Mouse (Mus musculus): ENCODE results near the gene Pdcd4.

Gene Pdcd4

GRCm38 (mm10) chr19:53892061-53892460 is at the start of gene Pdcd4:
Pdcd4 (plus strand) TSS chr19:53892231.
- DNase-seq (ENCODE audit: low spot score in 2 of 2) = peak in 1 of 2 experiments; percentile 55

DNA sequence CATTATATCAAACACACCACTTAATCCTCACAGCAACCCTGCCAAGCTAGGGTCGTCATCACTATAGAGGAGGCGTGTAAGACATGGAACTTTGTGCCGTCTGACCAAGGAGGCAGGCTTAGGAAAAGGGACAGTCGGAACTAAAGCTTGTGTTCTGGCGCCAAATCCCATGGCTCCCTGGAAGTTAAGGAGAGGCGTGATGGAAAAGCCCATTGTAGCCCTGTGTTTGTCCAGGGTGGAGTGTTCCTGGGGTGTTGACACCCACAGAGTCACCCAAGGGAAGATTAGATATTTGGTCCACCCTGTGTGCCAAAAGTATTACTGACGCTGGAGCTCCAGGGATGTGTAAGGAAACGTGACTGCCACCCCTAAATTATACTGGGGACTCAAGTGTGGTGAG is 48.1 kb upstream of the Pdcd4 start:
- no peak for DNase-seq (ENCODE audit: low spot score in 2 of 2)

DNA sequence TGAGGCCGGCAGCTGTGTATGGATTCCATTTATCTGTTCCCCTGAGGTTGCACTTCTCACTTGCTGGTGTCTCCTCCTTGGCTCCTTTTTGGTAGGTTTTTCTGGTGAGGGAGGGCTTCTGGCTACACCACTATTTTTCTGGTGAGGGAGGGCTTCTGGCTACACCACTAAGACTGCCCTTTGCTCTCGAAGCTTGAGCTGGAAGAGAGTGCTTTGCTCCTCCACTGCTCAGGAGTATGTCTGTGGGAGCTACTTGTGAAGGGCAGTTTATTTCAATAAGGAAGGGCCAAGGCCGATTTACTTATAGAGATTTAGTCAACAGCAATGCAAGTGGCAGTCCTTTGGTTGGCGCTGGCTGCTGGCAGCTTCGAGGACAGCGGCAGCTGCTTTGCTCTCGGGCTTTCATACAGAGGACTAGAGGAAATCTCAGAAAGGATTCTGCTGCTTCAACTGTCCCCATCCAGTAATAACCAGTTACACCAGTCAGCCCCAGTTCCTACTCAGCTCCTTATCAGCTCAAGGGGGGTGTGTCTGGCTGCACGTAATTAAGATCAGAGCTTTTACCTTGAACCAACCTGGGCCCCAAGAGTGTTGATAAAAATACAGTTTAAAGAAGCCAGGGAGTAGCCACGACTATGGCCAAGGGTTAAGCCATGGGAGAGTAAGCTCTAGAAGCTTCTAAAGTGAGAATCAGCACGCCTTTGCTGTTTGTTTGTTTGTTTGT is 43.6 kb upstream of the Pdcd4 start:
- no peak for DNase-seq (ENCODE audit: low spot score in 2 of 2)

DNA sequence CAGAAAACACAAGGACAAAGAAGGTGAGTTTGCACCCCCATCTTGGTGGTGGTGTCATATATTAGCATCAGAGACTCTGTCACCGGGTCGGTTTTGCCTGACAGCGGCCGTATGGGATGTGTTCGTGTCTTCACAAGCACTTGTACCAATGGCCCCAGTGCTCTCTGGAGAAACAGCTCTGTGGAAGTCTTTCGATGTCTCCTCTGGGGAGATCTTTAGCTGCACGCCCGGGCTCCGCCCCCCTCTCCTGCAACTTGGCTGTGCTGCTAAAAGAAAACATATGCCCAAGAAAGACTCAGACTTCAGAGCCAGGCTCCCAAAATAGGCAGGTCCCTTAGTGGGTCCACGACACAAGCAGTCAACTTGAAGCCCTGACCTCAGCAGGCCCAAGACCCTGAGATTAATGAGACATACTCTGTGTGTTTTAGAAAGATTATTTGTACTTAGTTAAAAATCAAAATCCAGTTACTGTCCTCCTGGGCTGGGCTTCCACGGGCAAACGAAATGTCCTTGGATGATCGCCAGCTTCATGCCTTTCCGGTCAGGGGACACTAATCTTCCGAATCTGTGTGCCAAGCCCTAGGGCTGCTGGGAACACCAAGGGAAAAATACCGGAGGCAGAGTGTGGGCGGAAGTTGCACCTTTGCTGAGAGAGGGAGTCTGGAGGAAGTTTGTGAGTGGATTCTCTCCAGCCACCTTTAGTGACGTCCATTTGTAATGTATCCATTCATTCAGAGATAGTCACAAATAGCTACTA is 41.7 kb upstream of the Pdcd4 start:
- peak; percentile 66 to 68 for DNase-seq (ENCODE audit: low spot score in 2 of 2)

DNA sequence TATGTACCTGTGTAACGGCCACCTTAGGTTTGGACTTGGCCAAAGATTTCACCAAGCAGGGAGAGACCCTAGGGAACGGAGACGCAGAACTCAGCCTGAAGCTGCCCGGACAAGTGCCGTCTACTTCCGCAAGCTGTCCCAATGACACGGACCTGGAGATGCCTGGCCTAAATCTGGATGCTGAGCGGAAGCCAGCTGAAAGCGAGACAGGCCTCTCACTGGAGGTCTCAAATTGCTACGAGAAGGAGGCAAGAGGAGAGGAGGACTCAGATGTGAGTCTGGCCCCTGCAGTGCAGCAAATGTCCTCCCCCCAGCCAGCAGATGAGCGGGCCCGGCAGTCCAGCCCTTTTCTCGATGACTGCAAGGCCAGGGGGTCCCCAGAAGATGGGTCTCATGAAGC is 40.7 kb upstream of the Pdcd4 start:
- no peak for DNase-seq (ENCODE audit: low spot score in 2 of 2)

DNA sequence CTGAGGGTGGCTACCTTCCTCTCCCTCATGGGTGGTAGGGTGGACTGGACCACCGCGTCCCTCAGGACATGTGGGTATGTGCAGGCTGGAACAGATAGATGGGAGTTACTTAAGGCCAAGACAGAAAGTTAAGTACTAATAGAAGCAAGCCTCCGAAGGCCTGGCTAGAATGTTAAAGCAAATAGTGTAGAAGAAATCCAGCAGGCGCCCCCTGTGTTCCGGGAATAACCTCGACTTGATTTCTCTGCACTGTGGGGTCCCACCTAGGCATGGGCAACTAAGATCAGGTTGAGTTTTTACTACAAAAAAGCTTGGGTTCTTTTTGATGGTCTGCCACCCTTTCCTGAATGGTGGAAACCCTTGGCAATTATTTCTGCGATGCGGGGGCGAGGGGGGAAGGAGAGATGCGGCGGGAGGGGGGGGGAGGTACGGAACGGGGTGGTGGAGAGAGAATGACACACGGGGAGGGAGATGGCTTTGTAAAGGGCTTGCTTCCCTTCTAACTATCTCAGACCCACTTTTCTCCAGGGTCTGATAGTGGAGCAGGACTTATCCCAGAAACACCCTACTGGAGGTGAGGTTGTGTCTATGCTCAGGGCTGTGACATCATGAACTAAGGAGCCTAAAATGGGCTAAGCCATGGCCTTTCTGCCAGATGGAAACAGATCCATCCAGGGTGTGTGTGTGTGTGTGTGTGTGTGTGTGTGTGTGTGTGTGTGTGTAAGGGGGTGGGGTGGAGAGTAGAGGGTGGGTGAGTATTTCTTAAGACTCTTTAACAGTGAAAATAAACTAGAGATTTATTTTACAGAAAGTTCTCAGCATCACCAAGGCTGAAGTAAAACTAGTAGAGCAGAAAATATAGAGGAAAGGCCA is 40.0 kb upstream of the Pdcd4 start:
- DNase-seq (ENCODE audit: low spot score in 2 of 2) = no peak

GRCm38 (mm10) chr19:53852699-53853451 is 39.2 kb upstream of the Pdcd4 start:
- peak in 1 of 2 experiments; percentile 67 for DNase-seq (ENCODE audit: low spot score in 2 of 2)

GRCm38 (mm10) chr19:53854978-53855377 is 37.1 kb upstream of the Pdcd4 start:
- no peak for DNase-seq (ENCODE audit: low spot score in 2 of 2)

DNA sequence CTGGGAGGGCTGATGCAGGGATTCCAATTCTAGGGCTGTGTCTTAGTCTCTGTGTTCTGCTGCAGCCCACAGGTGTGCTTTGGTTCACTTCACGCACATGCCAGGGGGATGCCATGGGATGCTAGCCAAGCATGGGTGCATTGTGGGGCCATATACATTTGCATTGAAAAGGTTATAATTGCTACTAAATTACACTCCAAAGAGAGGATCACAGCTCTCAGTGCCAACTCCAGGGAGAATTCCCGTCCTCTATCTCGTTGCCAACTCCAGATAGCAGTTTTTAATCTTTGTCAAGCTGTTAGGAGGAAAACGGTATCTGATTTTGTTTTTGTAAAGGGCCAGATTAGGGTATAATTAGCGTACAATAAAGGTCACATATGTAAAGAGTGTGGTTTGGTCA is 36.2 kb upstream of the Pdcd4 start:
- DNase-seq (ENCODE audit: low spot score in 2 of 2) = no peak

DNA sequence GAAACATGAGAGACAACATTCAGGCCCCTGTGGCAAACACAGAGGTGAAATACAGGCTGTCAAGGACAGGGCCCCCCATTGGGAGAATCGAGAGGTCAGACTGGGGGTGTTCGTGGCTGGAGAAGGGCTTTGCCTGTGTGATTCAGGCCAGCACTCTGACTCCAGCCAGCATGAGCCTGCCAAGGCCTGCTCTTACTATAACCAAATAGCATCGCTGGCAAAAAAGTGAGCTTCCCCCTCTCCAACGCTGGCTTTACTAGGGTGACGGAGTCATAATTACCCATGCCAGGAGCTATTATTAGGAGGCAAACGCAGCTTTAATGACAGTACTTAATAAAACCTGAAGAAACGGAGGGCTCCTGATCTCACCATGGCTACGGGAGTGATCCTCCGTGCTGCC is 35.2 kb upstream of the Pdcd4 start:
- no peak for DNase-seq (ENCODE audit: low spot score in 2 of 2)

- no peak for DNase-seq (ENCODE audit: low spot score in 2 of 2)
Observed at GRCm38 (mm10) chr19:53857962-53858361, 34.1 kb upstream of the Pdcd4 start.

DNA sequence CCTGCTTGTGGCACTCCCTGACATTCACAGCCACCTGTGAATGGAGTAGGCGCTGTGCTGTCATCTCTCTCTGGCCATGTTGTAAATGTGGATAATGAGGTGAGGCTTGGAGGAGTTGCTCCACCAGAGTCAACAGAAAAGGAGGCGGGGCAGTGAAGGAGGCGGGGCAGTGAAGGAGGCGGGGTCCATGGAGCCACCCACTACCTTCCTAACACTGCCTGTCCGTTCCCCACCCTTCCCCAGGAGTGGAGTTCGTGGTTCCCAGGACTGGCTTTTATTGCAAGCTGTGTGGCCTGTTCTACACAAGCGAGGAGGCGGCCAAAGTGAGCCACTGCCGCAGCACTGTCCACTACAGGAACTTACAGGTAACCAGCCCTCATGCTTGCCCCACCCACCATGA is 32.9 kb upstream of the Pdcd4 start:
- no peak for DNase-seq (ENCODE audit: low spot score in 2 of 2)

DNA sequence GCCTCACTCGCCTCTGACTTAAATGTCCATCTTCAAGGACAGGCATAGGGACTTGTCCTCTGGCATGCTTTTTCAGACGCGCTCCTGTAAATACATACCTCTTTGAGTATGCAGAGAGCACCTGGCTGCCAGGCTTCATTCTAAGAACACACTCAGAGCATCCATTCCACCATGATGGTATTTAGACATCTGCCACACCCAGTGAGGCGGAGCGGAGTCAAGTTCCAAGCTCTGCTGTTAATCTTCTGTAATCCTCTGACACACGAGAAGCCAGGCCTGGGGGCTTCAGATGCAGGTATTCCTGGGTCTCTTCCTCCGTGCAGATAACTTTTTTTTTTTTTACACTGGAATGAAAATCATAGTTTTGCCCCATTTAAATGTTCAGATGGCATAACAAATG is 32.4 kb upstream of the Pdcd4 start:
- no peak for DNase-seq (ENCODE audit: low spot score in 2 of 2)

DNA sequence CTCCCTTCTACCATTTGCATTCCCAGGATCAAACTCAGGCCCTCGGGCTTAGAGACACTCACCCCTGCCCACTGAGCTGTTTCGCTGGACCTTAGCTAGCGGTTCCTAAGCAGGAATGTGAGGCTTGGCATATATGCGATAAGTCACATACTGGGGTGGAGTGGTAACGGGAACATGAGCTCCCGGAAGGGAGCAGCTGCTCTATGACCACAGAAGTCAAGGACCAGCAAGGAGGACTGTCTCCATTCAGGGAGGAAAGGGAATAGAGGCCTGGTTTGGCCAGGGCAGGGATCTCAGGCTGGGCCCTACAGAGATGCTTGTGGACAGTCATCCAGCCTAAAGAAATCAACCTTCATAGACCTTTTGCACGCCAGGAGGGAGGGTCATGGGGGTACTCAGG is 30.7 kb upstream of the Pdcd4 start:
- DNase-seq (ENCODE audit: low spot score in 2 of 2) = no peak

- DNase-seq (ENCODE audit: low spot score in 2 of 2) = no peak
Observed at GRCm38 (mm10) chr19:53862573-53863246, 29.3 kb upstream of the Pdcd4 start.

- no peak for DNase-seq (ENCODE audit: low spot score in 2 of 2)
Observed at GRCm38 (mm10) chr19:53867238-53867637, 24.8 kb upstream of the Pdcd4 start.

- DNase-seq (ENCODE audit: low spot score in 2 of 2) = no peak
Observed at GRCm38 (mm10) chr19:53868125-53868524, 23.9 kb upstream of the Pdcd4 start.

GRCm38 (mm10) chr19:53868796-53869195 is 23.2 kb upstream of the Pdcd4 start:
- DNase-seq (ENCODE audit: low spot score in 2 of 2) = no peak

GRCm38 (mm10) chr19:53869427-53870385 is 22.3 kb upstream of the Pdcd4 start:
- DNase-seq (ENCODE audit: low spot score in 2 of 2) = no peak

GRCm38 (mm10) chr19:53870568-53870967 is 21.5 kb upstream of the Pdcd4 start:
- no peak for DNase-seq (ENCODE audit: low spot score in 2 of 2)
